Mouse (Mus musculus) telencephalon, adult 2 months (tissue): ENCODE data around the gene Usp9x.

ENCODE experiments used
- DNase-seq: peaks from one replicate; pipeline ENCODE4 v3.0.0-alpha.2; 2011; ENCODE audit warnings: low read depth, low spot score

Gene Usp9x

GRCm38 (mm10) chrX:13072461-13072982 is 1.2 kb downstream of the Usp9x start:
- no peak for DNase-seq

DNA sequence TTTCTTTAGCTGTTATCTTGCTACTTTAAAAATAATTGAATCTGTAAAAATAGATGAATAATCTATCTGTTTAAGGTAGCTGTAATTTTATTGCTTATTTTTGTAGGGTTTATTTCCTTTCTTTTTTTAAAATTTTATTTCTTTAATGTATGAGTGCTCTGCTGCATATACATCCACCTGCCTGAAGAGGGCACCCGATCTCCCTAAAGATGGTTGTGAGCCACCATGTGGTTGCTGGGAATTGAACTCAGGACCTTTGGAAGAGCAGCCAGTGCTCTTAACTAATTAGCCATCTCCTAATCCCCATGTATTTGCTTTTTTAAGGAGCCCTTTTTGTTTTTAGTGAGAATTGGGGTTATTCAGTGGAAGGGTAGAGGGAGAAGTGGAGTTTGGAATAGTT is 14.3 kb downstream of the Usp9x start:
- DNase-seq = no peak

- DNase-seq = no peak
These were observed 25.7 kb downstream of the Usp9x start for GRCm38 (mm10) chrX:13096985-13097384.

DNA sequence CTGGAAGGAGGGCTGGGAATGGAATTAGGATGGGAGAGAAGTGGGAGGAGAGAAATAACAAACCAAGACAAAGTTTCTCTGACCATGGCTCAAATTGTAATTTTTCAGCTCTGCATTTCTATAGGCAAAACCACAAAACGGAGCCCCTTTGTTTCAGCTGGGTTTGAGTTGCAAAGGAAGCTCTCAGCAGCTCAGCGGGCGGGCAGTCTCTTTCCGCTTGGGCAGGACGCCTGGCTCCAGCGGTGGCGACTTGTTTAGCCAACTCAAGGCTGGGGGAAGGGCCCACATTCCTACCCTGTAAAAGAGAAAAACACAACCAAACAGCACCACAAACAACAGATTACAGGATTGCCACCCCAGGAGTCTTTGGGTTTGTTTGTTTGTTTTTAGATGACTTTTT is 135.2 kb downstream of the Usp9x start:
- DNase-seq = no peak

DNA sequence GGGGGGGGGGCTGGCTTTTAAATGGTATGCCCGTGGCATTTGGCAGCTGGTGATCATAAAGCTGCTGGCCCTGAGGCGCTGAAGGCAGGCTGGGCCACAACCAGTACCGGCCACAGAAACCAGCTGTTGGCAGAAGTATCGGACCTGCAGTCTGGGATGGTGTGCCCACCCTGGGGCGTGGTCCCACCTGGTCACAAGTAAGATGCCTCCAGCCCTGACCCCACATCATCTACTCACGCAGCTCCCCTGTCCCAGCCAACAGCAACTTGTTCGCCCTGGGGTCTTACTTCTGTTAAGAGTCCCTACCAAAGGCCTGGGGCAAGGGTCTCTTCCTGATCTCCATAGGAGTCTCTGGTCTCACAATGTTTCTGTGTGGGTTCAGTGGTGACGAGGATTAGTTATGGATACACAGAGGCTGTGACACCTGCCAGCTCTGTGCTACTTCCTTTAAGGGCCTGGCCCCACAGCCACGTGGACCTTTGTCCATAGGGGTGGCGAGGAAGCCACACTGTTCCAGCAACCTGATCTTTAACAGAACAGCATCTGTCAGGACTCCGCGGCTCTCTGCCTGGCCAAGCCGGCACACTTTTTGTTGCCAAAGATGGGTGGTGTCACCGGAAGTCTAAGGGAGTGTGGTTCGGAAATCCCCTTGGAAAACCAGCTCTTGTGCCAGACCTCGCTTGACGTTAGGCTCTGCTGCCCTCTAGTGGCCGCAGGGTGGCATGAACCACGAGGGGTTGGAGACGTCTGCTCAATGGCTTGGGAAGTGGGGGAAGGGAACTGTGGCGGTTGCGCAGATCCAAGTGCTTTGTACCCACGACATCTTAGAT is 136.4 kb downstream of the Usp9x start:
- peak; percentile 52 for DNase-seq

DNA sequence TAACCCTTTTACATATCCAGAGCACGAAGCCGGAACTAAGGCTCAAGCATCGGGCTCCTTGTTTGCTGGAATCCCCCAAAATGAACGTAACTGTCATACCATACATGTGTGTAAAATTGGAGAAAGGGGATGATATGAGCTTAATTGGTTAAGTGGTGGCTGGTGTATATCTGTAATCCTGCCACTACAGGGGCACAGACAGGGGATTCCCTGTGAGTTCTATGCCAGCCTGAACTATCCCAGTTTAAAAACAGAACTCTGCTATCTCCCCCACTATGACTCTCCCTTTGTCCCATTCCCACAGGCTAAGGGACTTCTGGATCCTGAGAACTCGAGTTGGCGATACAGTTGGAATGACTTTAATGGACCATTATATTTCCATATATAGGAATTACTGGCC is 137.1 kb downstream of the Usp9x start:
- DNase-seq = no peak

DNA sequence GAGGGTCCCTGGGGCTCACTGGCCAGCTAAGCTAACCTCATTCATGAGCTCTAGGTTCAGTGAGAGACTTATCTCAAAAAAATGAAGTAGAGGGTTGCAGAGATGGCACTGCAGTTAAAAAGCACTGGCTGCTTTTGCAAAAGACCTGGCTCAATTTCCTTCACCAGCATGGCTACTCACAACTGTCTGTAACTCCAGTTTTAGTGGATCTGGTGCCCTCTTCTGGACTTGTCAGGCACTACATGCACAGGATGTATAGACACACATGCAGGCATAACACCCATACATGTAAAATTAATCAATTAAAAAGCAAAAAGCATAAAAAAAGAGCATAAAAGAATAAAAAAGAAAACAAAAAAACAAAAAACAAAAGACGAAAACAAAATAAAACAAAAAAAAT is 143.0 kb downstream of the Usp9x start:
- no peak for DNase-seq
